8 mouse cellular contexts compared by ENCODE assay signal in the genomic region with DNA sequence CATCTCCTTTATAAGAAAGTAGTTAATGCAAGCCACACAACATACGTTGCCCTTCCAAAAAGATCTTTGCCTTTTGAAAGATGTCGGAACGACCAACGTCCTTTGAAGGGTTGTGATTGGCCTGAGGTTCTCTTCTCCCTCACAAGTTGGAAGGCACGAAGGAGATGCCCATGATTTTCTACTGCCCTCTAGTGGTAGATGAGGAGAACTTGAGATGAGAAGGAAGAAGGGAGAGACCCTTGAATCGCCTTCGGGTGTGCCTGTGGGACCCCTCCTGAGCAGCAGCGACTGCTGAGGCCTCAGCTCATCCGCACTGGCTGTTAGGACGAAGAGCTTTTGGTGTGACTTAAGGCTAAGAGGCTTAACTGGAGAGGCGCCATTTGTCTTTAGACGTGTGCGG. TPM values are rescaled to one million over a fixed set of nuclear protein-coding genes. Genes with fewer than 3 reads are reported as not detected.
A peak's percentile ranks its signal among the peaks of the same experiment; 100 is the strongest.
DNase-seq lines count a peak whose midpoint lies in the region; ATAC-seq and TF ChIP-seq lines count a peak whose summit lies in the region.

No protein-coding gene starts in this region.

- H3K36me3 ChIP-seq in intestine, postnatal 0 days (ENCODE audit: control insufficient read depth, insufficient read depth) = no peaks in the 10 kb centered on the region
- no peaks in the 10 kb centered on the region for H3K36me3 ChIP-seq in megakaryocyte, embryonic 14.5 days (replicated peaks; ENCODE audit: low read length)
- H3K36me3 ChIP-seq in stomach, postnatal 0 days (ENCODE audit: control insufficient read depth, insufficient read depth, low read length) = no peaks in the 10 kb centered on the region

- peak; percentile 42 to 83 for DNase-seq in adrenal gland, adult (ENCODE audit: inconsistent age in 2 of 2, low spot score in 1 of 2)
- DNase-seq in adrenal gland, postnatal 25 days = no peak
- peak; percentile 72 for DNase-seq in 3134 (ENCODE audit: extremely low read depth, insufficient read length, low spot score)
- peak; percentile 49 for DNase-seq in c-Kit-positive CD71-positive TER-119-negative erythroid progenitor cells, embryonic 14.5 days (ENCODE audit: low read depth)
- DNase-seq in stomach, postnatal 0 days (ENCODE audit: low spot score) = no peak

- H3K27me3 ChIP-seq in intestine, postnatal 0 days (replicated peaks; ENCODE audit: control insufficient read depth, insufficient read depth, low read length) = no peaks in the 10 kb centered on the region; the same call in 1 of the 2 replicates
- H3K27me3 ChIP-seq in megakaryocyte, embryonic 14.5 days (replicated peaks) = peaks cover 11% of the 10 kb centered on the region
- no peaks in the 10 kb centered on the region for H3K27me3 ChIP-seq in stomach, postnatal 0 days (ENCODE audit: control insufficient read depth, insufficient read depth, low read length)

- no peak for TF ChIP-seq EP300 in stomach, postnatal 0 days (optimal IDR thresholded peaks at IDR 0.05)

- peak; percentile 93 for TF ChIP-seq CTCF in intestine, postnatal 0 days (IDR thresholded peaks at IDR 0.05; ENCODE audit: low read depth)
- peak; percentile 94 for TF ChIP-seq CTCF in stomach, postnatal 0 days (IDR thresholded peaks at IDR 0.05; ENCODE audit: low read depth)

- ATAC-seq in granulocyte monocyte progenitor cell, adult 5-6 weeks (replicated peaks; ENCODE audit: poor library complexity, severe bottlenecking) = peak; percentile 88
- ATAC-seq in intestine, postnatal 0 days = no peak
- ATAC-seq in stomach, postnatal 0 days (ENCODE audit: low FRiP score, low TSS enrichment) = peak; percentile 40; the same call in 1 of the 2 replicates

- H3K9ac ChIP-seq in intestine, postnatal 0 days (ENCODE audit: low read depth, low read length) = no peak overlapping the region
- no peak overlapping the region for H3K9ac ChIP-seq in stomach, postnatal 0 days (ENCODE audit: low read length)

- no peaks in the 10 kb centered on the region for H3K9me3 ChIP-seq in intestine, postnatal 0 days (ENCODE audit: control insufficient read depth)
- peaks cover 6% of the 10 kb centered on the region; the same call in 1 of the 2 replicates for H3K9me3 ChIP-seq in megakaryocyte, embryonic 14.5 days
- no peaks in the 10 kb centered on the region for H3K9me3 ChIP-seq in stomach, postnatal 0 days (ENCODE audit: control insufficient read depth, low read length)

- H3K4me1 ChIP-seq in intestine, postnatal 0 days (replicated peaks; ENCODE audit: control insufficient read depth, insufficient read depth, low read length) = no peaks in the 10 kb centered on the region
- H3K4me1 ChIP-seq in megakaryocyte, embryonic 14.5 days = peaks cover 18% of the 10 kb centered on the region
- H3K4me1 ChIP-seq in stomach, postnatal 0 days (replicated peaks; ENCODE audit: control insufficient read depth, insufficient read depth) = 0 out of 2 replicates have a peak, but pooled peaks cover 2% of the 10 kb centered on the region

- H3K27ac ChIP-seq in intestine, postnatal 0 days (ENCODE audit: low read depth, low read length) = no peak overlapping the region
- H3K27ac ChIP-seq in stomach, postnatal 0 days (replicated peaks) = no peak overlapping the region

- 11% methylated on average over 13 of the region's 13 CpGs for WGBS in intestine, postnatal 0 days
- WGBS in stomach, postnatal 0 days = 12% methylated on average over 13 of the region's 13 CpGs

- peak overlapping the region; percentile 63 for H3K4me2 ChIP-seq in intestine, postnatal 0 days (replicated peaks; ENCODE audit: low read depth)
- H3K4me2 ChIP-seq in stomach, postnatal 0 days (replicated peaks; ENCODE audit: low read depth) = peak overlapping the region; percentile 44

- peak overlapping the region; percentile 26 for H3K4me3 ChIP-seq in intestine, postnatal 0 days (ENCODE audit: low read depth, low read length)
- peak overlapping the region; percentile 89 for H3K4me3 ChIP-seq in megakaryocyte, embryonic 14.5 days (replicated peaks)
- H3K4me3 ChIP-seq in stomach, postnatal 0 days (ENCODE audit: low read depth, low read length) = 0 out of 2 replicates have a peak overlapping the region, but pooled peaks have one; percentile 17

RNA-seq across cellular contexts. Expression of gene Neurl1a, which starts 10.4 kb away (rescaled TPM):
- total RNA-seq in adrenal gland, postnatal 25 days (2021) = 13.0 and 13.9 TPM in 2 replicates
- total RNA-seq in granulocyte monocyte progenitor cell, adult 5-6 weeks (2014; fragmentation: Nextera tagmentation) = not detected in 2 replicates
- total RNA-seq in granulocyte monocyte progenitor cell, adult 5-6 weeks (2017) = 0.04 TPM in 1 of 2 replicates, not detected in the other
- 2.4 and 2.6 TPM in 2 replicates for polyA plus RNA-seq in intestine, postnatal 0 days (2015; fragmentation: Nextera tagmentation; extraction: Ambion mirVana)
- polyA plus RNA-seq in megakaryocyte, embryonic 14.5 days (2012; ENCODE audit: insufficient read depth, low replicate concordance) = 0.98 TPM in 1 of 2 replicates, not detected in the other
- 3.9 TPM in 2 replicates for polyA plus RNA-seq in stomach, postnatal 0 days (2015; fragmentation: Nextera tagmentation; extraction: Ambion mirVana)

RNA-seq across cellular contexts. Expression of gene Calhm3, which starts 10.7 kb away (rescaled TPM):
- not detected in 2 replicates for total RNA-seq in adrenal gland, postnatal 25 days (2021)
- total RNA-seq in granulocyte monocyte progenitor cell, adult 5-6 weeks (2014; fragmentation: Nextera tagmentation) = not detected in 2 replicates
- not detected in 2 replicates for total RNA-seq in granulocyte monocyte progenitor cell, adult 5-6 weeks (2017)
- polyA plus RNA-seq in intestine, postnatal 0 days (2015; fragmentation: Nextera tagmentation; extraction: Ambion mirVana) = 0.43 and 0.95 TPM in 2 replicates
- not detected in 2 replicates for polyA plus RNA-seq in megakaryocyte, embryonic 14.5 days (2012; ENCODE audit: insufficient read depth, low replicate concordance)
- not detected in 2 replicates for polyA plus RNA-seq in stomach, postnatal 0 days (2015; fragmentation: Nextera tagmentation; extraction: Ambion mirVana)

RNA-seq across cellular contexts. Expression of gene Calhm1, which starts 24.2 kb away (rescaled TPM):
- not detected in 2 replicates for total RNA-seq in adrenal gland, postnatal 25 days (2021)
- total RNA-seq in granulocyte monocyte progenitor cell, adult 5-6 weeks (2014; fragmentation: Nextera tagmentation) = not detected in 2 replicates
- total RNA-seq in granulocyte monocyte progenitor cell, adult 5-6 weeks (2017) = not detected in 2 replicates
- polyA plus RNA-seq in intestine, postnatal 0 days (2015; fragmentation: Nextera tagmentation; extraction: Ambion mirVana) = not detected in 2 replicates
- polyA plus RNA-seq in megakaryocyte, embryonic 14.5 days (2012; ENCODE audit: insufficient read depth, low replicate concordance) = not detected in 2 replicates
- not detected in 2 replicates for polyA plus RNA-seq in stomach, postnatal 0 days (2015; fragmentation: Nextera tagmentation; extraction: Ambion mirVana)

RNA-seq across cellular contexts. Expression of gene Calhm2, which starts 30.1 kb away (rescaled TPM):
- total RNA-seq in adrenal gland, postnatal 25 days (2021) = 5.5 TPM in 2 replicates
- 6.6 and 18.6 TPM in 2 replicates for total RNA-seq in granulocyte monocyte progenitor cell, adult 5-6 weeks (2014; fragmentation: Nextera tagmentation)
- 6.0 and 10.2 TPM in 2 replicates for total RNA-seq in granulocyte monocyte progenitor cell, adult 5-6 weeks (2017)
- polyA plus RNA-seq in intestine, postnatal 0 days (2015; fragmentation: Nextera tagmentation; extraction: Ambion mirVana) = 2.6 and 3.0 TPM in 2 replicates
- polyA plus RNA-seq in megakaryocyte, embryonic 14.5 days (2012; ENCODE audit: insufficient read depth, low replicate concordance) = 3.1 and 3.2 TPM in 2 replicates
- polyA plus RNA-seq in stomach, postnatal 0 days (2015; fragmentation: Nextera tagmentation; extraction: Ambion mirVana) = 3.9 and 4.3 TPM in 2 replicates

Comparison
In these comparisons a context has a peak if more than half of its experiments do, and no peak if none do; other contexts are left out.
1. DNase-seq: peak in adrenal gland, adult (2 of 2), 3134 (single experiment) and c-Kit-positive CD71-positive TER-119-negative erythroid progenitor cells, embryonic 14.5 days (single experiment); none in adrenal gland, postnatal 25 days (single experiment) and stomach, postnatal 0 days (single experiment).
2. H3K4me3 ChIP-seq: peak in every context shown above with its lines; median percentile 89 in megakaryocyte, embryonic 14.5 days; 26 in intestine, postnatal 0 days; 17 in stomach, postnatal 0 days.